32 mouse cellular contexts compared by ENCODE assay signal in genomic region chr14:31858679-31859078, GRCm38 (mm10). TPM values are rescaled to one million over a fixed set of nuclear protein-coding genes. Genes with fewer than 3 reads are reported as not detected.
A peak's percentile ranks its signal among the peaks of the same experiment; 100 is the strongest.
DNase-seq lines count a peak whose midpoint lies in the region; ATAC-seq lines count a peak whose summit lies in the region.
"Had no signal": no experiment of that assay in that cellular context is flagged by ENCODE, and none has a peak within 500 bp of the region (broad histone marks: within the 10 kb centered on the region; RNA-seq: fewer than 3 reads in every experiment).

No protein-coding gene starts in this region.

- 66% methylated on average over 2 of the region's 2 CpGs for WGBS in heart, embryonic 11.5 days (ENCODE audit: insufficient replicate concordance)
- 42% methylated on average over 2 of the region's 2 CpGs for WGBS in heart, embryonic 15.5 days
- WGBS in heart, embryonic 16.5 days: 39% methylated on average over 2 of the region's 2 CpGs

- H3K4me2 ChIP-seq in heart, embryonic 11.5 days: no peak overlapping the region
- H3K4me2 ChIP-seq in heart, embryonic 15.5 days: no peak overlapping the region
- H3K4me2 ChIP-seq in heart, embryonic 16.5 days (ENCODE audit: low read depth, low read length): no peak overlapping the region
- H3K4me2 ChIP-seq: embryonic facial prominence, embryonic 13.5 days; forebrain, embryonic 12.5 days; forebrain, embryonic 15.5 days; hindbrain, embryonic 13.5 days; intestine, embryonic 15.5 days; kidney, embryonic 15.5 days had no signal

- no peaks in the 10 kb centered on the region for H3K36me3 ChIP-seq in heart, embryonic 11.5 days (ENCODE audit: control insufficient read depth, insufficient read depth, low read length)
- H3K36me3 ChIP-seq in heart, embryonic 15.5 days: no peaks in the 10 kb centered on the region
- H3K36me3 ChIP-seq in heart, embryonic 16.5 days (ENCODE audit: control insufficient read depth, insufficient read depth): no peaks in the 10 kb centered on the region
- H3K36me3 ChIP-seq: embryonic facial prominence, embryonic 10.5 days; embryonic facial prominence, embryonic 13.5 days; forebrain, embryonic 12.5 days; forebrain, embryonic 15.5 days; G1E; hindbrain, embryonic 10.5 days; hindbrain, embryonic 13.5 days; intestine, embryonic 15.5 days; kidney, embryonic 15.5 days had no signal

- H3K4me1 ChIP-seq in heart, embryonic 11.5 days (ENCODE audit: control insufficient read depth, insufficient read depth, low read length): peaks cover 15% of the 10 kb centered on the region
- H3K4me1 ChIP-seq in heart, embryonic 15.5 days (replicated peaks): peaks cover 12% of the 10 kb centered on the region
- peaks cover 12% of the 10 kb centered on the region for H3K4me1 ChIP-seq in heart, embryonic 16.5 days (ENCODE audit: control insufficient read depth, insufficient read depth, low read length)
- H3K4me1 ChIP-seq: forebrain, embryonic 12.5 days; hindbrain, embryonic 10.5 days; hindbrain, embryonic 13.5 days; intestine, embryonic 15.5 days had no signal

- DNase-seq in heart, adult 11 months: peak; percentile 93
- DNase-seq in heart, postnatal 4 days: no peak
- DNase-seq in heart, adult 8-10 months (ENCODE audit: low spot score): peak; percentile 36
- no peak for DNase-seq in heart, postnatal 14 days
- DNase-seq in right cerebral cortex, adult 2 months (ENCODE audit: low spot score in 2 of 2): no peak
- DNase-seq: adrenal gland, postnatal 14 days; B cell, adult 2 months; cerebellum, adult 11 months; cerebellum, adult 2 months; cerebellum, adult 9-11 months; cerebellum, postnatal 25 days; embryo, embryonic 11 days; gastrocnemius, postnatal 10 days; gastrocnemius, postnatal 36 days; kidney, adult 11 months; kidney, adult 8-10 months had no signal

- ATAC-seq in heart, embryonic 11.5 days (replicated peaks; ENCODE audit: insufficient number of reproducible peaks, low FRiP score, low TSS enrichment): no peak
- ATAC-seq in heart, embryonic 15.5 days (replicated peaks; ENCODE audit: insufficient number of reproducible peaks, insufficient read depth, low FRiP score, low read depth): no peak
- no peak; the same call in 1 of the 2 replicates for ATAC-seq in heart, embryonic 16.5 days (replicated peaks; ENCODE audit: extremely low read depth, insufficient read depth, low FRiP score)
- ATAC-seq: forebrain, embryonic 15.5 days; hindbrain, embryonic 16.5 days; intestine, embryonic 15.5 days; Patski had no signal

- H3K9ac ChIP-seq in heart, embryonic 11.5 days (ENCODE audit: low read depth, low read length): no peak overlapping the region
- H3K9ac ChIP-seq in heart, embryonic 15.5 days: no peak overlapping the region
- no peak overlapping the region for H3K9ac ChIP-seq in heart, embryonic 16.5 days (ENCODE audit: low read length)
- H3K9ac ChIP-seq: embryonic facial prominence, embryonic 13.5 days; forebrain, embryonic 12.5 days; forebrain, embryonic 15.5 days; hindbrain, embryonic 13.5 days; intestine, embryonic 15.5 days; kidney, embryonic 15.5 days had no signal

- peaks cover 4% of the 10 kb centered on the region; the same call in 1 of the 2 replicates for H3K9me3 ChIP-seq in heart, embryonic 11.5 days (replicated peaks; ENCODE audit: control insufficient read depth, low read length)
- peaks cover 3% of the 10 kb centered on the region; the same call in 1 of the 2 replicates for H3K9me3 ChIP-seq in heart, embryonic 15.5 days (replicated peaks)
- peaks cover 13% of the 10 kb centered on the region for H3K9me3 ChIP-seq in heart, embryonic 16.5 days (replicated peaks; ENCODE audit: control insufficient read depth, low read length)
- H3K9me3 ChIP-seq: forebrain, embryonic 15.5 days; intestine, embryonic 15.5 days had no signal

- intact Hi-C loops in heart, postnatal 14 days (cut with DNase I): no loop called here

- no peak overlapping the region for H3K4me3 ChIP-seq in heart, embryonic 11.5 days (ENCODE audit: low read depth, low read length)
- no peak overlapping the region for H3K4me3 ChIP-seq in heart, embryonic 15.5 days
- H3K4me3 ChIP-seq in heart, embryonic 16.5 days (ENCODE audit: low read length): no peak overlapping the region
- H3K4me3 ChIP-seq: embryonic facial prominence, embryonic 10.5 days; embryonic facial prominence, embryonic 13.5 days; erythroblast, embryonic 14.5 days; forebrain, embryonic 12.5 days; forebrain, embryonic 15.5 days; hindbrain, embryonic 10.5 days; hindbrain, embryonic 13.5 days; intestine, embryonic 15.5 days; kidney, embryonic 15.5 days had no signal

- H3K27ac ChIP-seq in heart, embryonic 11.5 days (ENCODE audit: low read depth, low read length): no peak overlapping the region
- 0 out of 2 replicates have a peak overlapping the region, but pooled peaks have one; percentile 14 for H3K27ac ChIP-seq in heart, embryonic 15.5 days
- H3K27ac ChIP-seq in heart, embryonic 16.5 days (ENCODE audit: low read length): peak overlapping the region; percentile 50; the same call in 1 of the 2 replicates
- H3K27ac ChIP-seq: embryonic facial prominence, embryonic 10.5 days; embryonic facial prominence, embryonic 13.5 days; forebrain, embryonic 12.5 days; forebrain, embryonic 15.5 days; hindbrain, embryonic 10.5 days; hindbrain, embryonic 13.5 days; intestine, embryonic 15.5 days; kidney, embryonic 15.5 days had no signal

- H3K27me3 ChIP-seq in heart, embryonic 11.5 days (ENCODE audit: control insufficient read depth, insufficient read depth, low read length): no peaks in the 10 kb centered on the region
- H3K27me3 ChIP-seq in heart, embryonic 15.5 days: no peaks in the 10 kb centered on the region
- no peaks in the 10 kb centered on the region for H3K27me3 ChIP-seq in heart, embryonic 16.5 days (ENCODE audit: control insufficient read depth, insufficient read depth, low read length)
- H3K27me3 ChIP-seq: CH12.LX; embryonic facial prominence, embryonic 13.5 days; forebrain, embryonic 12.5 days; forebrain, embryonic 15.5 days; hindbrain, embryonic 13.5 days; intestine, embryonic 15.5 days; kidney, embryonic 15.5 days; Patski had no signal

RNA-seq across cellular contexts. Expression of gene Ankrd28, which starts 28.2 kb away (rescaled TPM):
- 10 to 100 TPM; 48.8 to 52.3 TPM for total RNA-seq in heart, postnatal 4 days (2021)
- 10 to 100 TPM; 25.0 to 34.2 (median 29.3) TPM for total RNA-seq in heart, adult 8-10 months (2022)
- polyA plus RNA-seq in heart, embryonic 11.5 days (2014; fragmentation: Nextera tagmentation; extraction: Ambion mirVana): 7.3 and 7.9 TPM in 2 replicates
- 4.1 and 5.6 TPM in 2 replicates for polyA plus RNA-seq in heart, embryonic 15.5 days (2015; fragmentation: Nextera tagmentation; extraction: Ambion mirVana)
- total RNA-seq in heart, postnatal 14 days (2021): 10 to 100 TPM; 26.9 to 28.7 TPM
- 5.3 TPM in 2 replicates for polyA plus RNA-seq in heart, embryonic 16.5 days (2015; fragmentation: Nextera tagmentation; extraction: Ambion mirVana)

Comparison
In these comparisons a context has a peak if more than half of its experiments do, and no peak if none do; other contexts are left out.
1. DNase-seq: peak in heart, adult 11 months (single experiment) and heart, adult 8-10 months (single experiment); none in heart, postnatal 4 days (single experiment), heart, postnatal 14 days (0 of 2) and right cerebral cortex, adult 2 months (0 of 2).